Mouse (Mus musculus): ENCODE measurements around the gene Zfp260.

Zfp260 gene

GRCm38 (mm10) chr7:30129900-30130299, 35.3 kb downstream of the Zfp260 start:
- no peak for DNase-seq

GRCm38 (mm10) chr7:30132396-30132795, 37.8 kb downstream of the Zfp260 start:
- DNase-seq, result no peak

- peak; percentile 49 for DNase-seq
Measured at GRCm38 (mm10) chr7:30136826-30137225, 42.2 kb downstream of the Zfp260 start.

GRCm38 (mm10) chr7:30143170-30143554, 48.6 kb downstream of the Zfp260 start:
- no peak for DNase-seq

- DNase-seq, result peak; percentile 49
Measured at GRCm38 (mm10) chr7:30143555-30144209, 49.1 kb downstream of the Zfp260 start.

GRCm38 (mm10) chr7:30147011-30147410, 52.4 kb downstream of the Zfp260 start:
- peak; percentile 80 for DNase-seq

- DNase-seq, result no peak
Measured at GRCm38 (mm10) chr7:30154040-30154439, 59.5 kb downstream of the Zfp260 start.

GRCm38 (mm10) chr7:30155507-30155906, 60.9 kb downstream of the Zfp260 start:
- no peak for DNase-seq

All from kidney, adult 9 months (tissue).